Mouse (Mus musculus) CH12.LX (cell line): ENCODE measurements around the gene Ncoa1. TPM values are rescaled to one million over a fixed set of nuclear protein-coding genes. Genes with fewer than 3 reads are reported as not detected.

Source experiments
- DNase-seq: peaks from one replicate; pipeline ENCODE4 v3.0.0-alpha.2; 2013; ENCODE audit errors: extremely low read depth
- H3K27ac ChIP-seq: 2 replicates; pipeline ENCODE4 v1.5.1; 2012; ENCODE audit warnings: low read depth, mild to moderate bottlenecking, control low read depth, moderate library complexity; ENCODE audit not compliant: insufficient read depth
- H3K27me3 ChIP-seq: replicated peaks from 2 replicates; pipeline ENCODE3; 2012; ENCODE audit warnings: inconsistent platforms
- H3K36me3 ChIP-seq, 2 experiments: replicated peaks in 1 of 2; 2 replicates each; pipeline versions ENCODE3 to v1.6.1; 2012; ENCODE audit warnings: inconsistent platforms in 1 of 2, low read length in 1 of 2, mild to moderate bottlenecking in 1 of 2, mixed read lengths in 1 of 2, moderate library complexity in 1 of 2; ENCODE audit not compliant: control insufficient read depth in 1 of 2, insufficient read depth in 1 of 2
- H3K4me1 ChIP-seq, 2 experiments: 2 replicates each; pipeline ENCODE4 v1.6.1; 2012; ENCODE audit warnings: inconsistent platforms in 1 of 2, moderate library complexity in 1 of 2; ENCODE audit not compliant: insufficient read depth in 2 of 2, control insufficient read depth in 1 of 2
- H3K4me2 ChIP-seq: 2 replicates; pipeline ENCODE4 v1.6.1; 2012; ENCODE audit warnings: low read depth, mild to moderate bottlenecking, control low read depth; ENCODE audit not compliant: poor library complexity, insufficient read depth, severe bottlenecking
- H3K4me3 ChIP-seq, 3 experiments: fragments of 150-350 bp in 1 of 3; sonication (generic) in 1 of 3; replicated peaks in 1 of 3; 2 replicates each; pipeline versions ENCODE3 to v1.5.1; 2011 to 2012; ENCODE audit warnings: low read depth in 2 of 3, low read length in 2 of 3, mild to moderate bottlenecking in 2 of 3, moderate library complexity in 2 of 3, control low read depth in 1 of 3, improper control_type of control experiment in 1 of 3, inconsistent platforms in 1 of 3, mixed read lengths in 1 of 3; ENCODE audit not compliant: poor library complexity in 1 of 3
- H3K79me2 ChIP-seq: replicated peaks from 2 replicates; pipeline ENCODE4 v1.6.1; 2012; ENCODE audit warnings: mild to moderate bottlenecking, moderate library complexity; ENCODE audit not compliant: control insufficient read depth, poor library complexity, insufficient read depth, severe bottlenecking; ENCODE audit errors: extremely low read depth
- H3K9ac ChIP-seq: 2 replicates; pipeline ENCODE4 v1.6.1; 2012; ENCODE audit warnings: low read depth, mild to moderate bottlenecking, control low read depth, moderate library complexity; ENCODE audit not compliant: insufficient read depth
- H3K9me3 ChIP-seq: replicated peaks from 2 replicates; pipeline ENCODE3; 2012; ENCODE audit warnings: low read length, inconsistent platforms, mixed read lengths
- CHD1 ChIP-seq: IDR thresholded peaks from 2 replicates; pipeline ENCODE4 v1.6.1; 2012; ENCODE audit warnings: low read depth, low read length, improper control_type of control experiment, inconsistent platforms
- CHD2 ChIP-seq: IDR thresholded peaks from 2 replicates; pipeline ENCODE4 v1.6.1; 2011; ENCODE audit warnings: low read length, improper control_type of control experiment
- ETS1 ChIP-seq: conservative IDR thresholded peaks from 2 replicates; pipeline ENCODE4 v1.6.1; 2012; ENCODE audit warnings: low read depth, mild to moderate bottlenecking, inconsistent platforms, low read length, improper control_type of control experiment, moderate library complexity
- GABPA ChIP-seq: IDR thresholded peaks from 2 replicates; pipeline ENCODE4 v1.6.1; 2012; ENCODE audit warnings: low read depth, low read length, improper control_type of control experiment, inconsistent platforms; ENCODE audit not compliant: insufficient replicate concordance
- KAT2A ChIP-seq: IDR thresholded peaks from 2 replicates; pipeline ENCODE4 v1.6.1; 2012; ENCODE audit warnings: low read length, improper control_type of control experiment, inconsistent platforms; ENCODE audit not compliant: insufficient replicate concordance
- MAZ ChIP-seq: IDR thresholded peaks from 2 replicates; pipeline ENCODE4 v1.6.1; 2012; ENCODE audit warnings: low read depth, mild to moderate bottlenecking, inconsistent platforms, low read length, improper control_type of control experiment, moderate library complexity
- MEF2A ChIP-seq: IDR thresholded peaks from 2 replicates; pipeline ENCODE4 v1.6.1; 2014; ENCODE audit warnings: low read depth, mild to moderate bottlenecking, inconsistent platforms, low read length, improper control_type of control experiment, borderline replicate concordance
- POLR2A ChIP-seq: IDR thresholded peaks from 2 replicates; pipeline ENCODE4 v1.6.1; 2011; ENCODE audit warnings: low read depth, mild to moderate bottlenecking, improper control_type of control experiment, low read length
- POLR2AphosphoS2 ChIP-seq: IDR thresholded peaks from 2 replicates; pipeline ENCODE4 v1.6.1; 2011; ENCODE audit warnings: low read depth, low read length, improper control_type of control experiment
- RAD21 ChIP-seq: IDR thresholded peaks from 2 replicates; pipeline ENCODE4 v1.6.1; 2011; ENCODE audit warnings: low read depth, mild to moderate bottlenecking, low read length, improper control_type of control experiment, moderate library complexity
- SIN3A ChIP-seq: IDR thresholded peaks from 2 replicates; pipeline ENCODE4 v1.6.1; 2012; ENCODE audit warnings: low read length, improper control_type of control experiment, inconsistent platforms
- TBP ChIP-seq: conservative IDR thresholded peaks from 2 replicates; pipeline ENCODE4 v1.6.1; 2011; ENCODE audit warnings: low read depth, low read length, improper control_type of control experiment
- TCF12 ChIP-seq: IDR thresholded peaks from 2 replicates; pipeline ENCODE4 v1.6.1; 2014; ENCODE audit warnings: low read depth, mild to moderate bottlenecking, inconsistent platforms, low read length, improper control_type of control experiment
- UBTF ChIP-seq: IDR thresholded peaks from 2 replicates; pipeline ENCODE4 v1.6.1; 2012; ENCODE audit warnings: low read depth, mild to moderate bottlenecking, inconsistent platforms, low read length, improper control_type of control experiment, moderate library complexity
- USF1 ChIP-seq: IDR thresholded peaks from 2 replicates; pipeline ENCODE4 v1.6.1; 2014; ENCODE audit warnings: low read depth, mild to moderate bottlenecking, inconsistent platforms, low read length, improper control_type of control experiment
- USF2 ChIP-seq: conservative IDR thresholded peaks from 2 replicates; pipeline ENCODE4 v1.6.1; 2011; ENCODE audit warnings: low read depth, low read length, improper control_type of control experiment
- ZC3H11A ChIP-seq: IDR thresholded peaks from 2 replicates; pipeline ENCODE4 v1.6.1; 2012; ENCODE audit warnings: low read depth, mild to moderate bottlenecking, inconsistent platforms, low read length, improper control_type of control experiment
- ZNF384 ChIP-seq: IDR thresholded peaks from 2 replicates; pipeline ENCODE4 v1.6.1; 2012; ENCODE audit warnings: low read depth, low read length, improper control_type of control experiment, inconsistent platforms
- dilution Hi-C: fragments of 300-500 bp; cut with MboI; formaldehyde crosslinking; loops from 2 replicates; pipeline ENCODE4 v1.14.3; 2020; ENCODE audit warnings: low sequenced_read_pairs; ENCODE audit not compliant: extremely low pct_unique_long_range_greater_than_20kb, extremely low pct_ligation_motif_present
- in situ Hi-C: fragments of 300-500 bp; cut with MboI; formaldehyde crosslinking; loops from 3 replicates; pipeline ENCODE4 v1.14.3; 2019; ENCODE audit warnings: low sequenced_read_pairs, low pct_ligation_motif_present, low pct_unique_long_range_greater_than_20kb, mixed read lengths
- polyA plus RNA-seq: library from polyadenylated mRNA; unstranded; fragments of >175 nt; gene quantifications from 2 replicates; pipeline ENCODE4 v1.2.1, GENCODE M21; 2012; ENCODE audit warnings: low read depth; ENCODE audit not compliant: insufficient read length
- total RNA-seq, 2 experiments: library from RNA; depleted of rRNA; stranded (reverse); fragments of 300-350 nt in 1 of 2; fragments of >200 nt in 1 of 2; gene quantifications; 2 replicates each; pipeline ENCODE4 v1.2.3; 2012 to 2014

Gene Ncoa1
- total and polyA plus RNA-seq, 3 experiments = 2.4 to 6.4 (median 4.2) TPM

- Histone ChIP-seq H3K4me2 (no peak overlapping the region), H3K4me3 (no peak overlapping the region), H3K9me3 (no peaks in the 10 kb centered on the region), H3K9ac (no peak overlapping the region), H3K4me1 (peaks cover 0 to 10% of the 10 kb centered on the region in 2 experiments; a peak in 1 of 4 replicates), H3K79me2 (no peaks in the 10 kb centered on the region), H3K27ac (no peak overlapping the region), H3K27me3 (no peaks in the 10 kb centered on the region), H3K36me3 (peaks cover 6 to 23% of the 10 kb centered on the region in 2 experiments)
- dilution Hi-C loops (no loop called here), in situ Hi-C loops (no loop called here)
- TF ChIP-seq GABPA = no peak
- TF ChIP-seq ZNF384 = no peak
- no peak for TF ChIP-seq ZC3H11A
- TF ChIP-seq RAD21 = no peak
- no peak for TF ChIP-seq CHD1
- no peak for TF ChIP-seq UBTF
- no peak for DNase-seq
Measured at GRCm38 (mm10) chr12:4252742-4253655, 224.0 kb downstream of the Ncoa1 start.

DNA sequence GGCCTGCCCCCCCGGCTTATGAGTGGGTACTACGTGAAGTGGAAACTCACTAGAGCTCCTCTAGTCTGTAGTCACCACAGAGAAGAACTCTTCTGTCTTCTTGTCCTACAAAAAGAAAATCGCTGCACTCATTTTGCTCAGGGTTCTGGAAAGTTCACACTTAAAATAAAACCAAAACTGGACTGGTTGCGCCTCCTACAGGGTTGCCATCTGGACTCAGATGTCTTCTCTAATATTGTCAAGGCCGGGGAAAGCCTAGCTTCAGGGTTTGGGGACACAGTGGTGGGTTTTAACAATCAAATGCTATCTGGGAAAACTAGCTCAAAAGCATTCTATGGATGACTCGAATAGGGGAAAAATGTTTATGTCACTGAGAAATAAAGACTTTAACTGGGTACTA, 227.2 kb downstream of the Ncoa1 start:
- Histone ChIP-seq H3K27ac (no peak overlapping the region), H3K4me2 (no peak overlapping the region), H3K79me2 (no peaks in the 10 kb centered on the region), H3K4me3 (no peak overlapping the region), H3K27me3 (no peaks in the 10 kb centered on the region), H3K9me3 (no peaks in the 10 kb centered on the region), H3K9ac (no peak overlapping the region), H3K4me1 (no peaks in the 10 kb centered on the region), H3K36me3 (peaks cover 6 to 26% of the 10 kb centered on the region in 2 experiments)
- in situ Hi-C loops = loop anchor here (25.0 kb wide), 2 partner anchors 288 to 588 kb away; partner anchors contain the start of genes Fkbp1b and Wdcp
- dilution Hi-C loops = no loop called here
- TF ChIP-seq SIN3A (no peak), MEF2A (no peak), POLR2A (no peak), CHD2 (no peak), MAZ (no peak)
- TF ChIP-seq, all 38 proteins: peak for 0
- DNase-seq = no peak

DNA sequence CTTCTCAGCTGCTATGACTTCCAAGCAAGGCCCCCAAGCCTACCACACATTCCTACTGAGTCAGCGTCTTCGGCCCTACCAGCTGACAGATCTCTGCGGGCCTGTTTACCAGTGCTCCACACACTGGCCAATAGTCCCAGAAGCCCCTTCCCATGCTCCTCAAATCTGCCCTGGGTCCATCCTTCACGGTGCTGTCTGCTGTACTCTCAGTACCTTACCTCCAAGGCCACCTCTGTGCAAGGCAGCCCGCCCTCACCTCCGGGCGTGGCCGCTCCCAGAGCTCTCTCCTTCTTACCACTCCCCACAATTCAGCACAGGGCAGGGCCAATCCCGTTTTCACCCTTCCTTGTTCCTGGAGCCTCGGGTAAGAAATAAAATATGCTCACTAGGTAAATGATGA, 231.2 kb downstream of the Ncoa1 start:
- H3K27me3 ChIP-seq = no peaks in the 10 kb centered on the region
- in situ Hi-C loops = loop anchor here (25.0 kb wide), 2 partner anchors 292 to 592 kb away; partner anchors contain the start of genes Fkbp1b and Wdcp
- H3K4me1 ChIP-seq = no peaks in the 10 kb centered on the region
- TF ChIP-seq POLR2AphosphoS2 (no peak), MEF2A (no peak), RAD21 (no peak), ETS1 (no peak), TCF12 (no peak), UBTF (no peak), KAT2A (no peak), USF1 (no peak), TBP (no peak), GABPA (no peak), USF2 (no peak), ZNF384 (no peak)
- TF ChIP-seq, all 38 proteins: peak for 0
- dilution Hi-C loops = no loop called here
- H3K79me2 ChIP-seq = no peaks in the 10 kb centered on the region
- H3K9me3 ChIP-seq = no peaks in the 10 kb centered on the region
- no peak overlapping the region for H3K4me3 ChIP-seq
- H3K27ac ChIP-seq = no peak overlapping the region
- no peak overlapping the region for H3K4me2 ChIP-seq
- H3K36me3 ChIP-seq = peaks cover 0 to 14% of the 10 kb centered on the region in 2 experiments
- no peak overlapping the region for H3K9ac ChIP-seq
- no peak for DNase-seq
